Mouse (Mus musculus): ENCODE measurements around the gene Satl1. TPM values are rescaled to one million over a fixed set of nuclear protein-coding genes. Genes with fewer than 3 reads are reported as not detected.
A peak's percentile ranks its signal among the peaks of the same experiment; 100 is the strongest.
"Not testable (repeated sequence)": the region's sequence is repeated elsewhere in the genome, so short reads cannot be mapped to it uniquely, and the experiment has no call there.

Gene Satl1
- polyA plus RNA-seq (2015; fragmentation: Nextera tagmentation; extraction: Ambion mirVana), result not detected in 2 replicates

- Histone ChIP-seq H3K4me2 (replicated peaks; ENCODE audit: low read depth, low read length) (no peak within 1 kb of the TSS), H3K27me3 (replicated peaks; ENCODE audit: insufficient read depth, low read length) (no peaks in the 10 kb centered on the region), H3K9me3 (ENCODE audit: low read length) (no peaks in the 10 kb centered on the region), H3K9ac (replicated peaks; ENCODE audit: low read depth) (no peak within 1 kb of the TSS), H3K36me3 (ENCODE audit: insufficient read depth, low read length) (no peaks in the 10 kb centered on the region), H3K27ac (ENCODE audit: low read length) (no peak within 1 kb of the TSS), H3K4me3 (ENCODE audit: low read depth, low read length) (no peak within 1 kb of the TSS), H3K4me1 (ENCODE audit: insufficient read depth, low read depth, low read length) (no peaks in the 10 kb centered on the region)
- TF ChIP-seq EP300 (IDR thresholded peaks at IDR 0.05) (no peak), CTCF (IDR thresholded peaks at IDR 0.05) (no peak)
- 79% methylated on average over 3 of the region's 3 CpGs for WGBS
- no peak for ATAC-seq
- no peak for DNase-seq (ENCODE audit: low spot score)
These were observed at the start of gene Satl1 for GRCm38 (mm10) chrX:112406679-112407078. Satl1 (minus strand) TSS chrX:112406779.

- Histone ChIP-seq H3K9ac (replicated peaks; ENCODE audit: low read depth) (no peak overlapping the region), H3K36me3 (ENCODE audit: insufficient read depth, low read length) (no peaks in the 10 kb centered on the region), H3K27ac (ENCODE audit: low read length) (no peak overlapping the region), H3K4me1 (ENCODE audit: insufficient read depth, low read depth, low read length) (no peaks in the 10 kb centered on the region), H3K4me2 (replicated peaks; ENCODE audit: low read depth, low read length) (no peak overlapping the region), H3K27me3 (replicated peaks; ENCODE audit: insufficient read depth, low read length) (no peaks in the 10 kb centered on the region), H3K4me3 (ENCODE audit: low read depth, low read length) (no peak overlapping the region), H3K9me3 (ENCODE audit: low read length) (no peaks in the 10 kb centered on the region)
- ATAC-seq (no peak), DNase-seq (ENCODE audit: low spot score) (no peak)
- WGBS, result 69% methylated on average over 2 of the region's 2 CpGs
- TF ChIP-seq EP300 (IDR thresholded peaks at IDR 0.05) (no peak), CTCF (IDR thresholded peaks at IDR 0.05) (no peak)
These were observed 31.5 kb upstream of the Satl1 start for GRCm38 (mm10) chrX:112438064-112438463.

- no peak for ATAC-seq
- WGBS, result 50% methylated on average over 1 of the region's 1 CpGs
- Histone ChIP-seq H3K27ac (ENCODE audit: low read length) (no peak overlapping the region), H3K4me1 (ENCODE audit: insufficient read depth, low read depth, low read length) (no peaks in the 10 kb centered on the region), H3K36me3 (ENCODE audit: insufficient read depth, low read length) (no peaks in the 10 kb centered on the region), H3K4me2 (replicated peaks; ENCODE audit: low read depth, low read length) (no peak overlapping the region), H3K27me3 (replicated peaks; ENCODE audit: insufficient read depth, low read length) (no peaks in the 10 kb centered on the region), H3K4me3 (ENCODE audit: low read depth, low read length) (no peak overlapping the region), H3K9me3 (ENCODE audit: low read length) (no peaks in the 10 kb centered on the region), H3K9ac (replicated peaks; ENCODE audit: low read depth) (no peak overlapping the region)
- no peak for DNase-seq (ENCODE audit: low spot score)
- TF ChIP-seq EP300 (IDR thresholded peaks at IDR 0.05) (no peak), CTCF (IDR thresholded peaks at IDR 0.05) (no peak)
These were observed 31.0 kb upstream of the Satl1 start for GRCm38 (mm10) chrX:112437580-112437979.

- DNase-seq (ENCODE audit: low spot score), result peak; percentile 28
- not testable (repeated sequence) for H3K4me3 ChIP-seq (ENCODE audit: low read depth, low read length); H3K27ac ChIP-seq (ENCODE audit: low read length); H3K9me3 ChIP-seq (ENCODE audit: low read length); H3K9ac ChIP-seq (replicated peaks; ENCODE audit: low read depth); H3K4me2 ChIP-seq (replicated peaks; ENCODE audit: low read depth, low read length); H3K36me3 ChIP-seq (ENCODE audit: insufficient read depth, low read length); H3K27me3 ChIP-seq (replicated peaks; ENCODE audit: insufficient read depth, low read length); ATAC-seq; H3K4me1 ChIP-seq (ENCODE audit: insufficient read depth, low read depth, low read length)
- TF ChIP-seq CTCF (IDR thresholded peaks at IDR 0.05), result peak; percentile 47
- 33% methylated on average over 2 of the region's 2 CpGs for WGBS
These were observed 16.4 kb upstream of the Satl1 start for GRCm38 (mm10) chrX:112422998-112423397.

DNA sequence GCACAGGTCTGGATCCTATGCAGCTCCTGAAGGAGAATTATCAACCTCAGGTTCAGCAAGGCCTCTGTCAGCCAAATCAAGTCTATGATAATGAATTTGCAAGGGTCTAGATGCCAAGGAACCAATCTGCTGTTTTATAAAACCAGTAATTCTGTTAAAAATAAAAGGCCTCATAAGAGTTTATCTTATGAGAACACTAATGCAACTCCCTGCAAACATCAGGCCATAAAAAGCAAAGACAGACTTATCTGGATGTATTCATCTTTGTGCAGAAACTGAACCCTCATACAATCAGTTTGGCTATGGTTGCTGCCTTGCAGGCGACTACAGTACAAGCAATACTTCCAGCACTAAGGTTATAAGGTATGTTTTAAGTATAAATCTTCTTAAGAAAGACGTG is 5.7 kb upstream of the Satl1 start:
- H3K27ac ChIP-seq (ENCODE audit: low read length), result no peak overlapping the region
- no peak overlapping the region for H3K4me2 ChIP-seq (replicated peaks; ENCODE audit: low read depth, low read length)
- no peak for TF ChIP-seq CTCF (IDR thresholded peaks at IDR 0.05)
- no peak for TF ChIP-seq EP300 (IDR thresholded peaks at IDR 0.05)
- WGBS, result 65% methylated on average over 2 of the region's 2 CpGs
- no peaks in the 10 kb centered on the region for H3K9me3 ChIP-seq (ENCODE audit: low read length)
- no peak for DNase-seq (ENCODE audit: low spot score)
- H3K4me3 ChIP-seq (ENCODE audit: low read depth, low read length), result no peak overlapping the region
- no peak overlapping the region for H3K9ac ChIP-seq (replicated peaks; ENCODE audit: low read depth)
- H3K27me3 ChIP-seq (replicated peaks; ENCODE audit: insufficient read depth, low read length), result no peaks in the 10 kb centered on the region
- H3K4me1 ChIP-seq (ENCODE audit: insufficient read depth, low read depth, low read length), result no peaks in the 10 kb centered on the region
- ATAC-seq, result no peak
- no peaks in the 10 kb centered on the region for H3K36me3 ChIP-seq (ENCODE audit: insufficient read depth, low read length)

- not testable (repeated sequence) for H3K9me3 ChIP-seq (ENCODE audit: low read length); H3K36me3 ChIP-seq (ENCODE audit: insufficient read depth, low read length); H3K4me2 ChIP-seq (replicated peaks; ENCODE audit: low read depth, low read length); H3K27ac ChIP-seq (ENCODE audit: low read length); H3K27me3 ChIP-seq (replicated peaks; ENCODE audit: insufficient read depth, low read length); H3K4me1 ChIP-seq (ENCODE audit: insufficient read depth, low read depth, low read length); H3K9ac ChIP-seq (replicated peaks; ENCODE audit: low read depth); H3K4me3 ChIP-seq (ENCODE audit: low read depth, low read length)
- DNase-seq (ENCODE audit: low spot score) (peak; percentile 52), ATAC-seq (peak; percentile 96)
- WGBS, result 78% methylated on average over 5 of the region's 5 CpGs
These were observed 35.8 kb downstream of the Satl1 start for GRCm38 (mm10) chrX:112370577-112371410.
